Mouse (Mus musculus) mouse trophoblast stem cell (cell line): ENCODE measurements around the gene Pard3b.

Experiments
- in situ Hi-C, 2 experiments: fragments of 300-500 bp; cut with MseI, MboI; formaldehyde crosslinking; loops; 2 replicates in 1 of 2; 3 replicates in 1 of 2; pipeline ENCODE4 v1.15.1; 2025

Pard3b gene

GRCm38 (mm10) chr1:62384241-62384640 lies 745.6 kb downstream of the Pard3b start:
- in situ Hi-C loops, result no loop called here

DNA sequence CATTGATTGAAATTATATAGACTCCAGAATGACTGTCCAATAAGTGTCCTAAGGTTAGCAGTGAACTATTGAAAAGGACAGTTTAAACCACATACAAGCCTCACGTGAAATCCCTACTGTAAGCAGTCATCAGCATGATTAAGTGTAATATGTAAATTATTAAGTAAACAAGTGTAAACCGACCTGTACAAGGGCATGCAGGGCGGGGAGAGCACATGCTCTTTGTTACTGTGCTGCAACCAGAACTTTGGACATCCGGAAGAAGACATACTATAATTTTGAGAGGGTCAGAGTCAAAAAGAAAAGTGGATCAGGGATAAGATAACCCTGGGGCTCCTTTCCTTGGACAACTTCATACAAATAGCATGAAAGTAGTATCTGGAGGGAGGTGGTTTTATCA lies 749.4 kb downstream of the Pard3b start:
- in situ Hi-C loops, result no loop called here

- in situ Hi-C loops, result loop anchor here in 1 of 2 experiments (10.0 kb wide), 1 partner anchor 312 kb away; the partner anchor contains the start of gene Nrp2
Observed at GRCm38 (mm10) chr1:62392863-62393262, 754.2 kb downstream of the Pard3b start.

DNA sequence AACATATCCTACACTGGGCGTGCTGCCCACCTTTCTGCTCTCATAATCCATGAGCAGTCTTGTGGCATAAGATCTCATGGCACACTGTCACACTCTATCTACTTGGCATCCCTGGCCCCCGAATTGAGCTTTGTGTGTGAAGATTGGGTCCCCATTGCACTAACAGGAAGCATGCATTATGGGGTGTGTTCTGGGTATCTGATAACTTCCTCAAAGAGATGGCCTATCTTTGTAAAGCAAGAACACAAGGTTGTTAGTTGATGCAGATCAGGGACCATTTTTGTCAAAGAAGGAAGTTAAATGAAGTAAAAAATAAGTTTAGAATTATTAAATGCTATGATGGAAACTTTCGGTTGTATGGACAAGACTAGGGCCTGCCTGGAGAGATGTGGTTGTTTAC lies 755.9 kb downstream of the Pard3b start:
- in situ Hi-C loops, result loop anchor here in 1 of 2 experiments (10.0 kb wide), 1 partner anchor 310 kb away; the partner anchor contains the start of gene Nrp2

GRCm38 (mm10) chr1:62398261-62398660 lies 759.6 kb downstream of the Pard3b start:
- in situ Hi-C loops, result loop anchor here in 1 of 2 experiments (10.0 kb wide), 1 partner anchor 307 kb away; the partner anchor contains the start of gene Nrp2

- in situ Hi-C loops, result loop anchor here in 1 of 2 experiments (10.0 kb wide), 1 partner anchor 306 kb away; the partner anchor contains the start of gene Nrp2
Observed at GRCm38 (mm10) chr1:62398738-62399137, 760.1 kb downstream of the Pard3b start.

- in situ Hi-C loops, result no loop called here
Observed at GRCm38 (mm10) chr1:62405061-62405460, 766.4 kb downstream of the Pard3b start.

DNA sequence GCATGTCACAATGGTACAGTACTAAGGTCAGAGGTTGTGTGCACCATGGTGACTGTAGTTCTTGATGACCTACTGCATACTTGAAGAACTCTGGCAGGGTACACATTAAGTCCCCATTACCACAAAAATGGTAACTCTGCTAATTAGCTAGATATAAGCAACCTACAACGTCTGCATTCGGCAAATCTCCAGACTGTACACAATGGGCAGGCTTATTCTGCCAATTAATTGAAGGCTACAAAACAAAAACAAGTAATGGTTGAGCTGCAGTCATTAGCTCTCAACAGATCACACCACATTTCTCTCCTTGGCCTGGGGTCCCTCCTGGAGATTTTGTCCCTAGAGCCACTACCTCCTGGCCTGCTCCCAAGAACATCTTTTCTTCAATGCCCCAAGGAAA lies 772.7 kb downstream of the Pard3b start:
- in situ Hi-C loops, result no loop called here

GRCm38 (mm10) chr1:62412019-62412418 lies 773.4 kb downstream of the Pard3b start:
- in situ Hi-C loops, result no loop called here

- in situ Hi-C loops, result no loop called here
Observed at GRCm38 (mm10) chr1:62412988-62413387, 774.4 kb downstream of the Pard3b start.

DNA sequence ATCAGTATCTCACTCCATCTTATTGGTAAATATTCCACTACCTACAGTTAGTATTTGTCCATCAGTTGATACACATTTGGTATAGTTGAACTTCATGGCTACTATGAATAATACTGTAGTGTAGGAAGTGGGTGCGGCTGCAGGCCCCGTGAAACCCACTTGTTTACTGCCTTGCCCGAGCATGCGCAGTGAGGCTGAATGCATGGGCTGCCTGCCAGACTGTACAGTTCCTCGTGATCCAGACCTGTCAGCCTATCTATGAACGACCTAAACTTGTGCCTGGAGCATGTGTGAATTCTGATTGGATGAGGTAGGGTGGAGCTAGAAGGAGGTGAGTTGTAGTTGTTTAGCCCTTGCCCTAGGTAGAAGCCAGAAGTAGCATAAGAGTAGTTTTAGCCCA lies 775.9 kb downstream of the Pard3b start:
- in situ Hi-C loops, result no loop called here

DNA sequence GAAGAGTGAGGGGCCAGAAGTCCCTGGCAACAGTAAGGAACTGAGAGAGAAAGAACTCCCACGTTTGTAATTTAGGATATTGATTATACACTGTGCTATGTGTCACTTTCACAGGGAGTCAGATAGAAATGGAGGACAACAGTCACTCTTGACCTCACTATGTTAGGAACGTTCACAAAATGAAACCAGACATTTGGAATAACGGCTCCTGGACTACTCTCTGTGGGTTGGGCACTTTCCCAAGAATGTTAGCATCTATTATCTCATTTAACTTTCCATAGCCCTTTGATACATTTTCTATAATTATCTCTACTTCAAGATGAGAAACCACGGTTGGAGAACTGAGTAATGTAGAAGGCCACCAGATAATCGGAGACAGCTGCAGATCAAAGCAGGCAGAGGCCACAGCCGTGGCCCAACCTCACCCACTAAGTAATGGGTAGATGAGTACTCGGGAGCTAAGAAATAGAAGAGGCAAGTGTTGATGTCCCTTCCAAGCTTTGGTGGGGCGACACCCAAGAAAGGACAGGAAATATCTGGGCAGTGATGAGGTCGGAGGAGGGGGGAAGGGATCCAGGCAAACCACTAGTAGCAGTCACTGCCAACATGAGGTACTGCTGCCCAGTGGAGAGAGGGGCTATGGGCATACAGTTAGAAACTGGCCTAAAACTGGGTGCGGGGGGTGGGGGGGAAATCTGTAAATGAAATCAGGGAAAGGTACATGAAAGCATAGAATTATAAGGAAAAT lies 778.2 kb downstream of the Pard3b start:
- in situ Hi-C loops, result no loop called here

DNA sequence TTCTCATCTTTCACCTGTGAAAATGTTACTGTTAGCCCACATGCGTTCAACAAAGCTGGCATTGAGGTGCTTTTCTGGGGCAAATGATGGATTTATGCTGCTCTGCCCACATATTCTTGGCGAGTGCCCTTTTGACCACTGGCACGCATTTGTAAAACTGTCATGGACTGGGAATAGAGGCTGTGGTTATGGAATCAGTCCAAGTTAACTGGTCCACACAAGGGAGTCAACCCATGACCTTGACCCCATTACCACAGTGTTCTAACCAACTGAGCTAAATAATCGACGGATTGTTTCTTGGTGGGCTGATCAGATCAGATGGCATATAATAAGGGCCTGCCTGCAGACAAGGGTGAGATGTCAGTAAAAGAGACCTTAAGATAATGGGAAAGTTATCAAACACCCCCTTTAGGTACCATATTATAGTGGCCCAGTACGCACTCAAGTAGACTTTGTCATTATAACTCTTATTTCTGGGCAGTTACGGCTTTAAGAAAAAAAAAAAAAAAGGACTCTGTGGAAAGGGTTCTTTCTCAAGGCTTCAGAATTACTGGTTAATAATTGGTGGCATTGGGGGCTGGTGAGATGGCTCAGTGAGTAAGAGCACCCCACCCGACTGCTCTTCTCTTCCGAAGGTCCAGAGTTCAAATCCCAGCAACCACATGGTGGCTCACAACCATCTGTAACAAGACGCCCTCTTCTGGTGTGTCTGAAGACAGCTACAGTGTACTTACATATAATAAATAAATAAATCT lies 784.4 kb downstream of the Pard3b start:
- in situ Hi-C loops, result no loop called here

DNA sequence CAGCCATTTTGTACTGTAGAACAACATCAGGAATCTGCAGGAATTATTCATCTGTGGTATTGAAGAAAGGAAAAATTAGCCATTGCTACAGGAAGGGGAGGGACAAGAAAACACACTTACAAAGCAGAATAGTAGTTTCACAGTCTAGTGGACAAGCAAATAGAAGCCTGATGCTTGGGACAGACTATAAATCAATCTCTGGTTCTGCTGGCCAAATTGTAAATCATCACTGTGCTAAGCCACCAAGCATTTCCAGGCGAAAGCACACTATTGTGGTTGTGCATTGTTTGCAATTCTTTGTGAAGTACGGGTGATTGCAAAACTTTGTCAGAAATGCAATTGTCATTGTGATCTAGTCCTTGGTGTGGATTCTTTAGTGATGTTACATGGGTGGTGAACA lies 786.7 kb downstream of the Pard3b start:
- in situ Hi-C loops, result no loop called here

- in situ Hi-C loops, result no loop called here
Observed at GRCm38 (mm10) chr1:62428736-62429135, 790.1 kb downstream of the Pard3b start.

- in situ Hi-C loops, result no loop called here
Observed at GRCm38 (mm10) chr1:62429333-62430182, 790.9 kb downstream of the Pard3b start.

DNA sequence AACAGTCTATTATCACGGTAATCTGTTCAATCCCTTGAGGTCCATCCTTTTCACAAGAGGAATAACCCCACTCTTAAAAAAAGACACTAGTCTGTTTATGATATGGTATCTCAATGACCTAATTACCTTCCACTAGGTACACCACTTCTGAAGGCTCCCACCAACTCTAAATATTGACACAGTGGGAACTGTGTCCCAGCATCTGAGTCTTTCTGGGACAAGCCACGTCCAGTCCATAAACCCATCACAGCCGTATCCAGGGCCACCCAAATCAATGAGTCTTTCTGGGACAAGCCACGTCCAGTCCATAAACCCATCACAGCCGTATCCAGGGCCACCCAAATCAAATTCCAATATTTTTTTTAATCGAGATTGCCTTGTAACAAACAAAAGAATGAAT lies 792.4 kb downstream of the Pard3b start:
- in situ Hi-C loops, result no loop called here

DNA sequence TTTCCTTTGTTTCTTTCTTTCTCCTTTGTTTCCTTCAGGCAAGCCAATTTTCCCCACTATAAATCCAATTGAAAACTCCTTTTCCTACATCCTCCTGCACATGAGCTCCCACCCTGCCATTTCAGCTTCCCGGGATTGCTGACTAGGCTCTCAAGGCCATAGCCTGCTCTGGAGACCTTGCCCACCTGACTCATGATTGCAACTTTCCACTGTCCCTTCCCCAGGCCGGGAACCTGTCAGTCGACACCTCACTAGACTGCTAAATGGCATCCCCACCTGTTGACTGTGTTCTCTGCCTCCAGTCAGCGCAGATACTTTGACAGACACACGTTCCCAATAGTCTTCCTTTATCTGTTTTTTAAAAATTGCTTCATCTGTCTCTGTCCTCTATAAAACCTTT lies 795.3 kb downstream of the Pard3b start:
- in situ Hi-C loops, result no loop called here

DNA sequence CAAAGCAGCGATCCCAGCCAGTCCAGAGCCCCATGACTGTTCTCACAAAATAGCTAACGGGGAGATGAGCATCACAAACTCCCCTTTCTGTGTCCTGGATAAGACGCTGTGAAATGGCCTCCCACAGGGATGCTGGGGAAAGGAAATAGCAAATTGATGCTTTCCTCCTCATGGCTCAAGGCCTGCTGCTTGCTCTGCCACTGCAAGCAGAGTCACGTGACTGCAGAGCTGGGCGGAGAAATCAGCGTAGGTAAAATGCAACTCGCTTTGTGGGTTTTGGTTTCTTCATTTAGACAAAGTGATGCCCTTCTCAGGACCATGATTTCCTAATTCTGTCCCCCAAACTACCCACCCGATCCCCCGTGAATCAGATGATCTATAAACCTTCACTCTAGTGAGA lies 797.2 kb downstream of the Pard3b start:
- in situ Hi-C loops, result no loop called here

- in situ Hi-C loops, result no loop called here
Observed at GRCm38 (mm10) chr1:62436304-62436703, 797.7 kb downstream of the Pard3b start.

- in situ Hi-C loops, result no loop called here
Observed at GRCm38 (mm10) chr1:62437493-62437892, 798.9 kb downstream of the Pard3b start.

GRCm38 (mm10) chr1:62444406-62444805 lies 805.8 kb downstream of the Pard3b start:
- in situ Hi-C loops, result no loop called here
